Mouse (Mus musculus) lung, postnatal 25 days (tissue): Measurements from ENCODE around the gene Gm21876.
"Not testable (repeated sequence)": the region's sequence is repeated elsewhere in the genome, so short reads cannot be mapped to it uniquely, and the experiment has no call there.

Experiments
- DNase-seq: peaks from one replicate; pipeline ENCODE4 v3.0.0; 2022; ENCODE audit warnings: low spot score

Gene Gm21876

GRCm38 (mm10) chrX:21175553-21175952 lies at the start of gene Gm21876:
TSS of gene Gm21876 (minus strand) at chrX:21175653.
- no peak for DNase-seq

- no peak for DNase-seq
Observed at GRCm38 (mm10) chrX:21220422-21220821, 45.0 kb upstream of the Gm21876 start.

GRCm38 (mm10) chrX:21146675-21147074 lies 28.8 kb downstream of the Gm21876 start:
- DNase-seq = not testable (repeated sequence)
